Mouse (Mus musculus) brain, embryonic 14.5 days (tissue): ENCODE data around the gene Pcp2.

Experiments
- CTCF ChIP-seq: fragments of 200-500 bp; IDR thresholded peaks from 2 replicates; pipeline ENCODE4 v1.5.1; 2012; ENCODE audit warnings: inconsistent platforms, mild to moderate bottlenecking, moderate library complexity, borderline replicate concordance; ENCODE audit not compliant: insufficient read depth, insufficient read length; ENCODE audit errors: extremely low read depth
- POLR2A ChIP-seq: fragments of 200-500 bp; IDR thresholded peaks from 2 replicates; pipeline ENCODE4 v1.6.1; 2012; ENCODE audit warnings: mild to moderate bottlenecking, inconsistent platforms, borderline replicate concordance; ENCODE audit not compliant: poor library complexity, insufficient read depth, insufficient read length, severe bottlenecking; ENCODE audit errors: extremely low read depth

DNA sequence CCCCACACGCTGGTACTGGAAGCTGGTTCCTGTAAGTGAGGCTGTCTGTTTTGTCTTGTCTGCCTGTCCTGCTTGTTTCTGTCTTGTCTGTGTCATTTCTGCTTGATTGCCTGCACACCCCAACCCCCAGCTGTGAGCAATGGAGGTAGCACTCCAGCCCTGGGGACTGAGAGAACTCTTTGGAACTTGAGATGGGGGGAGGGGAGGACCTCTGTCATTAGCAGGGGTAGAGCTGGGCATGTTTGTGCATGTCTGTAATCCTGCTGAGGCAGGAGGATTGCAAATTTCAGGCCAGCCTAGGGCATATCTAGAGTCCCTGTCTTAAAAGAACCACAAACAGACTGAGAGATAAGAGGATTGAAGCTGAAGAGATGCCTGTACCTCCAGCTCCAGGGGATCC lies 26.1 kb downstream of the Pcp2 start:
- no peak for TF ChIP-seq POLR2A
- TF ChIP-seq CTCF = no peak
